Mouse (Mus musculus): ENCODE results near the gene Mutyh.
A peak's percentile ranks its signal among the peaks of the same experiment; 100 is the strongest.
"Not testable (repeated sequence)": the region's sequence is repeated elsewhere in the genome, so short reads cannot be mapped to it uniquely, and the experiment has no call there.

Gene Mutyh

GRCm38 (mm10) chr4:116820902-116821693 is 13.6 kb downstream of the Mutyh start:
- peak; percentile 66 for DNase-seq (ENCODE audit: low read depth, low spot score)

DNA sequence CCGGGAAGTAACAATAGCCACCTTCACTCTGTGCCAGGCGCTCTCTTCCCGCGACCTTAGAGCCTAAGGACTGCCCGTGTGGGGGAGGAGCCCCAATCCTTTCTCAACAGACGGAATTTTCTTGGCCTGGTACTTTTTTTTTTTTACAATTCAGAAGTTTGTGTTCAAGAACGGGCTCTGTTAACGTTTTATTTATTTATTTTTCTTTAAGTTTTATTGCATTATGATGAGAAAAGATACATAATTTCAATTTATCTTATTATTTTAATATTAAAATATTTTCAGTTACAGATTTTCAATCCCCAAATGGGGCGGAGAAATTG is 14.1 kb downstream of the Mutyh start, which contains the start of gene Hpdl:
TSS of gene Hpdl (minus strand) at position 14 of the 323 bp plus-strand sequence.
- no peak for DNase-seq (ENCODE audit: low read depth, low spot score)

- DNase-seq (ENCODE audit: low read depth, low spot score), result peak; percentile 82
Measured at GRCm38 (mm10) chr4:116824541-116825004, 17.1 kb downstream of the Mutyh start.

GRCm38 (mm10) chr4:116827819-116828218 is 20.3 kb downstream of the Mutyh start:
- DNase-seq (ENCODE audit: low read depth, low spot score), result peak; percentile 85

- DNase-seq (ENCODE audit: low read depth, low spot score), result no peak
Measured at GRCm38 (mm10) chr4:116829364-116830069, 22.0 kb downstream of the Mutyh start.

DNA sequence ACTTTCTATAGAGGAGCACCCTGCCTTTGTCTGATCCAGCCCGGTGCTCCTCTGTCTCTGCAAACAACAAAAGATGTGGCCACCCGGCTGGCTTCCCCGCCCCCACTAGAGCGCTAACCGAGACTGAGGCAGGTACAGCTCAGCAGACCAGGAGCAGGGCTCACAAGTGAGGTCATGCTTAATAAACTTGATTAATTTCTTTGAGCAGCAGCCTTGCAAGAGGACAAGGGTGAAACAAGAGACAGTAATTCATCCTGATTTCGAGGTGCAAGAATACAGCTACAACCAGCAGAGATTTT is 22.5 kb downstream of the Mutyh start:
- DNase-seq (ENCODE audit: low read depth, low spot score), result no peak

DNA sequence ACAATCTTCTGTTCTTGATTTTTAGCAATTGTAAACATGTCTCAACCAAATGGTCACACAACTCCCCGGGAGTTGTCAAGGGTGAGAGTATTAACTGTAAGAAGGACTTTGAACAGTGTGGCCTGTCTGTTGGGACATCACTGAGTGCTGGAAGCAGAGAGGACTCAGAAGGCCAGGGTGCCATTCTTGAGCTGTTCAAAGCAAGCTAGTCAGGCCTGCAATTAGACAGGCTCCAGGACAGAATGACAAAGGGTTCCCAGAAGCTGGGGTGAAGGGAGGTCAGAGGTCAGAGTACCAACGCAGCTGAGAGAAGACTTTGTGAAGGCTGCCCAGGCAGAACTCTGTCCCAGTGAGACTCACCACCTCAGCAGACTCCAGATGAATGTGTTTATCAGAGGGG is 31.5 kb downstream of the Mutyh start:
- no peak for DNase-seq (ENCODE audit: low read depth, low spot score)

- not testable (repeated sequence) for DNase-seq (ENCODE audit: low read depth, low spot score)
Measured at GRCm38 (mm10) chr4:116840096-116840495, 32.6 kb downstream of the Mutyh start.

- no peak for DNase-seq (ENCODE audit: low read depth, low spot score)
Measured at GRCm38 (mm10) chr4:116840841-116841240, 33.3 kb downstream of the Mutyh start.

DNA sequence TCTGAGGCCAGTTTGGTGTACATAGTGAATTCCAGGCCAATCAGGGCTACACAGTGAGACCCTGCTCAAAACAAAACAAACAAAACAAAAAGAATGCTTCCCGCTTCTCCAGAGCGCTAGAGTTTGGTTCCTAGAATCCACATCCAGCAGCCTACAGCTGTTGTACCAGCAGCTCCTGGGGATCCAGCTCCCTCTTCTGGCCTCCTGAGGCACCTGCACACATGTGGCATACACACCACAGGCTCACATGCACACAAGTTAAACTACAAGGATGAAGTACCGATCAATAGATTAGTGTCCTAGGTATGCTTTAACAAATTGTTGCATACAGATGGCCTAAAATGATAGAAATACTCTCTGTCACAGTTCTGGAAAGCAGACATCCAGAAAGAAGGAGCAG is 36.8 kb downstream of the Mutyh start:
- no peak for DNase-seq (ENCODE audit: low read depth, low spot score)

DNA sequence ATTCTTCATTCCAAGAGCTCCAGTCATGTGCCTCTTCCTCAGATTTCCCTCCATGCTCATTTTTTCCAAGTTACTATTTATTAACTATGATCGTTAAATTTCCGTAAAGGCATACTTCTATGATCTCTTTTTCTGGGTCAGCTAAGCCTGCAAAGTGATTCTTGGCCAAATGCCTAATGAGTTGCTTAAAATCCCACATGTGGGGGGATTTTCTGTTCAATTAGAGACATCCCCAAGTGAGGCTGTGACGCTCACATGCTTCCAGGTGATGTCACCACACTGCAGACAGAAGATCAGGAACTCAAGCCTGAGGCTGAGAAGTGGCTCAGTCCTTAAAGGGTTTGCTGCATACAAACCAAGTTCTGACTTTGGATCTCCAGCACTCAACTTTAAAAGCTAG is 42.4 kb downstream of the Mutyh start:
- no peak for DNase-seq (ENCODE audit: low read depth, low spot score)

GRCm38 (mm10) chr4:116854286-116854685 is 46.8 kb downstream of the Mutyh start:
- DNase-seq (ENCODE audit: low read depth, low spot score), result no peak

GRCm38 (mm10) chr4:116857203-116857602 is 49.7 kb downstream of the Mutyh start:
- no peak for DNase-seq (ENCODE audit: low read depth, low spot score)

DNA sequence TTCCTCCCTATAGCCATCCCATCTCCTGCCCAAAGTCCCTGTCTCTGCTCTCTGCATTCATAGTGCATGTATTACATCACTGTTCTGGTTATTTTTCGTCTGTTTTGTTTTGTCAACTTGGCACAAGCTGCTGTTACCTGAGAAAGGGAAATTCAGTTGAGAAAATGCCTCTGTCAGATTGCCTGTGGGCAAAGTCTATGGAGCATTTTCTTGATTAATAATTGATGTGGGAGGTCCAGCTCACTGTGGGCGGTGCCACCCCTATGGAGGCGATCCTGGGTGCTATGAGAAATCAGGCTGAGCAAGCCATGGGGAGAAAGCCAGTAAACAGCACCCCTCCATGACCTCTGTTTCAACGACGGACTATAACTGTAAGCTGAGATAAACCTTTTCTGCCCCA is 52.2 kb downstream of the Mutyh start:
- no peak for DNase-seq (ENCODE audit: low read depth, low spot score)

DNA sequence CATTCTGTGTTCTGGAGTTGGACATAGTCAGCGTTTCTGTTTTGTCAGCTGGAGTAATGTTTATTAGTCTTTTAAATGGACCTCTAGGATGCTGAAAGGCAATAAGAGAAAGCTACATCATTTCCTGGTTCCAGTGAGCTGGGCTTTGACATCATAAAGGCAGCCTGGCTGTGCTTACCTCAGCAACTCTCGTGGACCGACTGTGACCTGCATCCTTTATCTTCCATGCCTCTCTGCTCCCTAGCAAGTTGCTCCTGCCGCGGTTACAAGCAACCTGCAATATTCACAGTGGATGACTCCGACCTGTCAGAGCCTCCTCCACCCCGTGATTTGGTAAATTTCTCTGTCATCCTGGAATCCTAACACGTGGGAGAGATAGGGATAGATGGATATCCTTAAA is 54.5 kb downstream of the Mutyh start:
- DNase-seq (ENCODE audit: low read depth, low spot score), result no peak
